Comparison of ENCODE assay signal across 32 mouse cellular contexts in genomic region chr1:66328996-66329395, GRCm38 (mm10).
DNase-seq lines count a peak whose midpoint lies in the region; ATAC-seq lines count a peak whose summit lies in the region.
"Had no signal": no experiment of that assay in that cellular context is flagged by ENCODE, and none has a peak within 500 bp of the region (broad histone marks: within the 10 kb centered on the region; RNA-seq: fewer than 3 reads in every experiment).

No protein-coding gene starts in this region.

- no peaks in the 10 kb centered on the region for H3K27me3 ChIP-seq in hindbrain, embryonic 14.5 days (ENCODE audit: control insufficient read depth, insufficient read depth, low read length)
- H3K27me3 ChIP-seq in hindbrain, embryonic 16.5 days (replicated peaks; ENCODE audit: control insufficient read depth, insufficient read depth, low read length), result no peaks in the 10 kb centered on the region
- no peaks in the 10 kb centered on the region for H3K27me3 ChIP-seq in limb, embryonic 13.5 days
- H3K27me3 ChIP-seq: embryonic facial prominence, embryonic 12.5 days; heart, embryonic 15.5 days; limb, embryonic 12.5 days; liver, embryonic 12.5 days; neural tube, embryonic 15.5 days had no signal

- H3K4me2 ChIP-seq in hindbrain, embryonic 14.5 days (replicated peaks), result 0 out of 2 replicates have a peak overlapping the region, but pooled peaks have one; percentile 1
- no peak overlapping the region for H3K4me2 ChIP-seq in hindbrain, embryonic 16.5 days (ENCODE audit: low read length)
- no peak overlapping the region for H3K4me2 ChIP-seq in limb, embryonic 13.5 days (replicated peaks)
- H3K4me2 ChIP-seq: embryonic facial prominence, embryonic 12.5 days; heart, embryonic 15.5 days; limb, embryonic 12.5 days; liver, embryonic 12.5 days; midbrain, embryonic 11.5 days; neural tube, embryonic 15.5 days had no signal

- H3K27ac ChIP-seq in hindbrain, embryonic 14.5 days, result 0 out of 2 replicates have a peak overlapping the region, but pooled peaks have one; percentile 1
- H3K27ac ChIP-seq in hindbrain, embryonic 16.5 days (ENCODE audit: low read depth, low read length), result no peak overlapping the region
- no peak overlapping the region for H3K27ac ChIP-seq in limb, embryonic 13.5 days
- H3K27ac ChIP-seq: embryonic facial prominence, embryonic 12.5 days; forebrain, embryonic 10.5 days; heart, embryonic 10.5 days; heart, embryonic 15.5 days; limb, embryonic 12.5 days; liver, embryonic 12.5 days; neural tube, embryonic 15.5 days had no signal

- no peak overlapping the region for H3K9ac ChIP-seq in hindbrain, embryonic 14.5 days
- no peak overlapping the region for H3K9ac ChIP-seq in hindbrain, embryonic 16.5 days (ENCODE audit: low read depth, low read length)
- no peak overlapping the region for H3K9ac ChIP-seq in limb, embryonic 13.5 days
- H3K9ac ChIP-seq: embryonic facial prominence, embryonic 12.5 days; forebrain, postnatal 0 days; heart, embryonic 15.5 days; limb, embryonic 12.5 days; liver, embryonic 12.5 days; liver, postnatal 0 days; neural tube, embryonic 15.5 days had no signal

- no peak for DNase-seq in hindbrain, embryonic 14.5 days (ENCODE audit: low spot score)
- DNase-seq in Muller cell, postnatal 12 days (ENCODE audit: inconsistent ontology term), result peak; percentile 80
- DNase-seq in ZHBTc4 (ENCODE audit: low read depth, low spot score), result peak; percentile 12
- DNase-seq in cerebellum, postnatal 25 days, result no peak
- no peak for DNase-seq in natural killer cell, adult 2 months (ENCODE audit: low spot score in 2 of 2)
- DNase-seq: adrenal gland, postnatal 14 days; cerebellum, adult 11 months; cerebellum, adult 9-10 months; embryo, embryonic 11 days; forebrain, postnatal 0 days; gastrocnemius, postnatal 25 days; heart, adult 11 months; kidney, adult 8-10 months; kidney, postnatal 14 days; layer of hippocampus, adult 9-11 months; liver, postnatal 0 days; lung, postnatal 36 days; thymus, adult 2 months; thymus, postnatal 36 days had no signal

- ATAC-seq in hindbrain, embryonic 14.5 days (ENCODE audit: low FRiP score), result peak; percentile 41; the same call in 1 of the 2 replicates
- ATAC-seq in hindbrain, embryonic 16.5 days, result no peak
- ATAC-seq in limb, embryonic 13.5 days (ENCODE audit: low FRiP score, low read depth), result peak; percentile 83
- ATAC-seq: CD4-positive, CD25-positive, alpha-beta regulatory T cell, adult 4 months; intestine, embryonic 16.5 days; liver, embryonic 12.5 days; liver, postnatal 0 days had no signal

- H3K36me3 ChIP-seq in hindbrain, embryonic 14.5 days (replicated peaks; ENCODE audit: control insufficient read depth, insufficient read depth), result peaks cover 10% of the 10 kb centered on the region; the same call in 1 of the 2 replicates
- H3K36me3 ChIP-seq in hindbrain, embryonic 16.5 days (ENCODE audit: control insufficient read depth, insufficient read depth, low read length), result no peaks in the 10 kb centered on the region
- no peaks in the 10 kb centered on the region for H3K36me3 ChIP-seq in limb, embryonic 13.5 days
- H3K36me3 ChIP-seq: embryonic facial prominence, embryonic 12.5 days; forebrain, embryonic 10.5 days; heart, embryonic 10.5 days; heart, embryonic 15.5 days; limb, embryonic 12.5 days; liver, embryonic 12.5 days had no signal

- H3K4me1 ChIP-seq in hindbrain, embryonic 14.5 days (replicated peaks; ENCODE audit: control insufficient read depth, insufficient read depth, low read length), result peaks cover 41% of the 10 kb centered on the region
- H3K4me1 ChIP-seq in hindbrain, embryonic 16.5 days (ENCODE audit: control insufficient read depth, insufficient read depth, low read depth, low read length), result peaks cover 15% of the 10 kb centered on the region
- H3K4me1 ChIP-seq in limb, embryonic 13.5 days, result peaks cover 9% of the 10 kb centered on the region; the same call in 1 of the 2 replicates
- H3K4me1 ChIP-seq: embryonic facial prominence, embryonic 12.5 days; heart, embryonic 10.5 days; heart, embryonic 15.5 days; liver, embryonic 12.5 days had no signal

- no peak overlapping the region for H3K4me3 ChIP-seq in hindbrain, embryonic 14.5 days (replicated peaks; ENCODE audit: low read length)
- H3K4me3 ChIP-seq in hindbrain, embryonic 16.5 days (ENCODE audit: low read length), result no peak overlapping the region
- H3K4me3 ChIP-seq in limb, embryonic 13.5 days, result no peak overlapping the region
- H3K4me3 ChIP-seq: embryonic facial prominence, embryonic 12.5 days; forebrain, embryonic 10.5 days; heart, embryonic 10.5 days; heart, embryonic 15.5 days; limb, embryonic 12.5 days; liver, embryonic 12.5 days; myocyte; neural tube, embryonic 15.5 days had no signal

- WGBS in hindbrain, embryonic 14.5 days, result 36% methylated on average over 6 of the region's 6 CpGs
- 35% methylated on average over 6 of the region's 6 CpGs for WGBS in hindbrain, embryonic 16.5 days
- WGBS in limb, embryonic 13.5 days, result 17% methylated on average over 6 of the region's 6 CpGs

- no peaks in the 10 kb centered on the region for H3K9me3 ChIP-seq in hindbrain, embryonic 14.5 days (ENCODE audit: control insufficient read depth, low read length)
- H3K9me3 ChIP-seq in hindbrain, embryonic 16.5 days (ENCODE audit: control insufficient read depth, low read length), result no peaks in the 10 kb centered on the region
- no peaks in the 10 kb centered on the region for H3K9me3 ChIP-seq in limb, embryonic 13.5 days
- H3K9me3 ChIP-seq: embryonic facial prominence, embryonic 12.5 days; forebrain, embryonic 10.5 days; heart, embryonic 10.5 days; heart, embryonic 15.5 days; limb, embryonic 12.5 days; liver, embryonic 12.5 days; neural tube, embryonic 15.5 days had no signal

Comparison
In these comparisons a context has a peak if more than half of its experiments do, and no peak if none do; other contexts are left out.
1. DNase-seq: peak in Muller cell, postnatal 12 days (single experiment) and ZHBTc4 (single experiment); none in hindbrain, embryonic 14.5 days (single experiment), cerebellum, postnatal 25 days (0 of 2) and natural killer cell, adult 2 months (0 of 2).